Mouse (Mus musculus): ENCODE results near the gene Hsd3b7. TPM values are rescaled to one million over a fixed set of nuclear protein-coding genes. Genes with fewer than 3 reads are reported as not detected.

The Hsd3b7 gene
- 1 to 10 TPM; 1.5 to 4.2 (median 1.9) TPM for total RNA-seq (2022)

- peak; percentile 85 to 87 for DNase-seq (ENCODE audit: low spot score in 2 of 2)
Observed at GRCm38 (mm10) chr7:127800435-127801009, at the start of gene Hsd3b7. Gene Hsd3b7, plus strand, starts transcription at chr7:127800604.

DNA sequence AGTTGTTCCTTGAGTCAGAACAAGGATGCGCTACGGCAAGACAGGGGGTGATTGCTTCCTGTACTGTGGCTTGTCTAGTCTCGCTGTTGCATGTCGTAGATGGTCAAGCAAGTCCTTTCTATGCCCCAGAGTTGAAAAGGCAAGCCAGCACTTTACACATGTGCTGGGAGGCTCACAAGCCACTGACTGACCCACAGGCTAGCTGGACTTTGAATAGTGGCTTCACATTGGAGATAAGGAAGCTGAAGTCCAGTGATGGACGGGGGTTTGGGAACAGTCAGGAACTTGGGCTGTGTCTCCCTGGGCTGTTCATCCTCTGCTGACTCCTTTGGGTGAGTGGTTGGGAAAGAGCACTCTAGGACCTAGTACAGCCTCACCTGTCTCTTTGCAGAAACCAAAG, 48.8 kb upstream of the Hsd3b7 start:
- DNase-seq (ENCODE audit: low spot score in 2 of 2): no peak

DNA sequence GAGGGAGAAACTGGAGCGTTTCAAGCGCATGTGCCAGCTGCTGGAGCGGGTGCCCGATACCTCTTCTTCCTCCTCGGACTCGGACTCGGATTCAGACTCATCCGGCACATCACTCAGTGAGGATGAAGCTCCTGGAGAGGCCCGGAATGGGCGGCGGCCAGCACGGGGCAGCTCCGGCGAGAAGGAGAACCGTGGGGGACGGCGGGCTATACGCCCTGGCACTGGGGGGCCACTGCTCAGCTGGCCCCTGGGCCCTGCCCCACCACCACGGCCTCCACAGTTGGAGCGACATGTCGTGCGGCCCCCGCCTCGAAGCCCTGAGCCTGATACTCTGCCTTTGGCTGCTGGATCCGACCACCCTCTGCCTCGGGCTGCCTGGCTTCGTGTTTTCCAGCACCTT, 48.3 kb upstream of the Hsd3b7 start:
- DNase-seq (ENCODE audit: low spot score in 2 of 2): no peak

GRCm38 (mm10) chr7:127753158-127753557, 47.2 kb upstream of the Hsd3b7 start:
- DNase-seq (ENCODE audit: low spot score in 2 of 2): no peak

DNA sequence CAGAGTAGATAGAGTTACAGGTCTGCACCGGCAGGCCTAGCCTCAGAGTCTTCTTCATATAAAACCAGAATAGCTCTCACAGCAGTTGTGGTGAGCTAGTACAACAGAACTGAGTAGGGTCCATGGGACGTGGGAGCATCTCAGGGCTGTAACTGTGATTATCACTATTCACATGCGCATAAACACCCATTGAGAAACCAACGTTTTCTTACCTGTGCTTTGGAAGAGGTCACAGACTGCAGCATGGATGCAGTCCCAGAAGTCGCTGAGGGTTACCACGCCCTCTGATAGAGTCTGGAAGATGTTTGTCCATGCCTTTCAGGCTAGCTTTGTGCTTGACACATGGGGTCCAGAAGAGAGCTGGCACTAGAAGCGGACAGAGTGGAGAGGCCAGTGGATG, 46.7 kb upstream of the Hsd3b7 start:
- no peak for DNase-seq (ENCODE audit: low spot score in 2 of 2)

DNA sequence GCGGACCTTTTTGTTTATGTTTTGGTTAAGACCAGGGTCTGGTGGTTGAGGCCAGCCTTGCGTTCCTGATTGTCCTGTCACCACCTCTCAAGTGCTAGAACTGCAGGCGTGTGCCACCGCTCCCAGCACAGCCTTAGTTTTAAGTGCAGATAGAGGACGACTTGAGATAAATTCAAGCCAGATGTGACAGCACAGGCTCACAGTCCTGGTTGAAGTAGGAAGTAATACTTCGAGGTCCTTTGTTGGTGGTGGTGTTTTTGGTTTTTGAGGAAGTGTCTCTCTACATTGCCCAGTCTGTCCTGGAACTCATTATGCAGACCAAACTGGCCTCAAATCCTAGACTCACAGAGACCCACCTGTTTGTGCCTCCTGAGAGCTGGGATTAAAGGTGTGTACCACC, 40.7 kb upstream of the Hsd3b7 start:
- DNase-seq (ENCODE audit: low spot score in 2 of 2): no peak

DNA sequence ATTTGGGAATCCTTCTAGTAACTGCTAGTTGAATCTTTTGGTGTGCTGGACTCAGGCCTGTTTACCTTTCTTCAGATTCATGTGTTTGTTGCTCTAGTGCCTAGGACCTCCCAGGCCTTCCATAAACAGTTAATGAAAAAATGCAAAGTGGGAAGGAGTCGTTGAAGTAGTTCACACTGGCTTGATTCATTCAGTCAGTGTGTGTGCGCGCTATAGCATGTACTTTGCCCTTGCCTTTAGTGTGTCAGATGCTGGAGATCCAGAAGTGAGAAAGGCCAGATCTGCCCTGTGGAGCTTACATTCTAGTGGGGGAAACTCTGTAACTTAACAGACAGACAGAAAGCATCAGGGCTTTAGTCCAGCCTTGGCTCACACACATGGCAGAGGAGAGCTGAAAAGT, 39.9 kb upstream of the Hsd3b7 start:
- DNase-seq (ENCODE audit: low spot score in 2 of 2): no peak

- DNase-seq (ENCODE audit: low spot score in 2 of 2): no peak
Observed at GRCm38 (mm10) chr7:127761026-127761425, 39.4 kb upstream of the Hsd3b7 start.

DNA sequence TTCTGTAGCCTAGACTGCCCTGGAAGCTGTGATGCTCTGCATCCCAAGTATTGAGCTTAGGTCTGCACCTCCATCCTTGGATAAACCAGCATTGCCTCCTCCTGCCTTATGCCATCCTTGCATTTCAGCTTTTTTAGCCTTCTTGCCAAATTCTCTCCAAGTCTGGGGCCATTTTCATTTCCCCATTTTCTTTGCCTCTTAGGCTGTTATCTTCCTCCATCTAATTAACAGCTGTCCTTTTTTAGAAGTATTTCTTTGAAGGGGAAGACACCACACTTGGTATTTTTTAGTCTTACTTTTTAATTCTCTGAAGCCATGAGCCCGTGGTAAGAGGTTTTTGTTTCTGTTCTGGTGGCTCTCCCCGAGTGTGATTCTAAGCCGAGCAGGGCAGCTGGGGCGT, 36.8 kb upstream of the Hsd3b7 start:
- no peak for DNase-seq (ENCODE audit: low spot score in 2 of 2)

GRCm38 (mm10) chr7:127765756-127766155, 34.6 kb upstream of the Hsd3b7 start:
- no peak for DNase-seq (ENCODE audit: low spot score in 2 of 2)

- no peak for DNase-seq (ENCODE audit: low spot score in 2 of 2)
Observed at GRCm38 (mm10) chr7:127766851-127767609, 33.4 kb upstream of the Hsd3b7 start.

- no peak for DNase-seq (ENCODE audit: low spot score in 2 of 2)
Observed at GRCm38 (mm10) chr7:127767671-127768345, 32.6 kb upstream of the Hsd3b7 start.

- no peak for DNase-seq (ENCODE audit: low spot score in 2 of 2)
Observed at GRCm38 (mm10) chr7:127768346-127768996, 31.9 kb upstream of the Hsd3b7 start.

- peak; percentile 87 to 90 for DNase-seq (ENCODE audit: low spot score in 2 of 2)
Observed at GRCm38 (mm10) chr7:127768997-127769593, 31.3 kb upstream of the Hsd3b7 start.

DNA sequence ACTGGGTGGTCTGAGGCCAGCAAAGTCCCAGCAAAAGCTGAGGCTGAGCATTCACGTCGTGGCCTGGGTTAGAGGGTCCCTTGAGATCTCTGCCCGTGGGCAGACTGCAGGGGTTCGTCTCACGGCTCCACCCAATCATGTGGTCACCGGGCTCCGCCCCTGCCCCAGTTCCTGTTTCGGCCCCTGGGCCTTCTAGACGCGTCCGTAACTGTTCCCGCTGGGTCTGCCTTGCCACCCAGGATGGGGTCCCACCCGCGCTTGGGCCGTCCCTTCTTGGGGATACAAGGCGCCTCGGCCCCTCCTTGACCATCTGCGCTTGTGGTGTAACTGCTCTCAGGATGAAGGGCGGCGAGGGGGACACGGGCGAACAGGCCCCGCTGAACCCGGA, 30.8 kb upstream of the Hsd3b7 start, which contains the start of gene Orai3:
Gene Orai3 (plus strand): TSS at position 165 of the 388 bp plus-strand sequence.
- DNase-seq (ENCODE audit: low spot score in 2 of 2): peak; percentile 82 to 83

- no peak for DNase-seq (ENCODE audit: low spot score in 2 of 2)
Observed at GRCm38 (mm10) chr7:127770039-127770905, 30.1 kb upstream of the Hsd3b7 start.

DNA sequence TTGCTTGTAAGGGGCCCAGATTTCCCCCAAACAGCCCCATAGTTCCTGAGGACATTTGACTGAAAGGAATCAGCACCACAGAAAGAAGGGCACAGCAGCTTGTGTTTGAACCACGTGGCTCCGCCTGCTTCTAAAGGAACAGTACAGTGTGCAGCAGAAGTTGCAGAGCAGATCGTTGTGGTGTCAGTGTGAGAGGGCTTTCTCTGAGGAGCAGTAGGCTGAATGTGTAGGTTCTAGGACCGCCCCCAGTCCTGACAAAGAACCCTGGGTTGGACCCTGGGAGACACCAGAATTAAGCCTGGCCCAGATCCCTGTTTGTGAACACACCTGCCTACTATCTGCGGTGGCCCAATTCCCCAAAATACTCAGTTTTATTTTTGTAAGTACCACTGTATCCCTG, 29.1 kb upstream of the Hsd3b7 start:
- DNase-seq (ENCODE audit: low spot score in 2 of 2): no peak

DNA sequence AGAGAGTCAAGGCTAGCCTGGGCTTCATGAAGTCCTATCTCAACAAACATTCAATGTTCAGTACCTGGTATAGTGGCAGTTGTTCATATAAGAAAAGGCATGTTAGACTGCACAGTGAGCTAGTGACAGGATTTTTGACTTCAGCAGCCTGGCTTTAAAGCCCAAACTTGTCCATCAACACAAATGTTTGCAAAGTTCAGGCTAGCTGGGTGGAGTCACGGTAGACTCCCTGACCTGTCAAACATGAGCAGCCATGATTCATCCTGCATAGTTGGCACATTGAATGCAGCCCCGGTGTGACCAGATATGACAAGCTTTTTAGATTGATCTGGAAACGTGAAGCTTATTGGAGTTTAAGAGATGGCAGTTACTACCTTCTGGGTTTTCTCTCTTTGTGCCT, 28.3 kb upstream of the Hsd3b7 start:
- no peak for DNase-seq (ENCODE audit: low spot score in 2 of 2)

- DNase-seq (ENCODE audit: low spot score in 2 of 2): no peak
Observed at GRCm38 (mm10) chr7:127772557-127772956, 27.8 kb upstream of the Hsd3b7 start.

- DNase-seq (ENCODE audit: low spot score in 2 of 2): peak; percentile 33 to 59
Observed at GRCm38 (mm10) chr7:127773664-127774384, 26.6 kb upstream of the Hsd3b7 start.
